Mouse (Mus musculus) heart, adult 2 months (tissue): ENCODE data around the gene Thap8.

Experiments used
- CTCF ChIP-seq: fragments of 200-600 bp; IDR thresholded peaks from 2 replicates; pipeline ENCODE4 v1.8.1; 2022; ENCODE audit warnings: antibody characterized with exemption, mild to moderate bottlenecking, moderate library complexity
- EP300 ChIP-seq: fragments of 200-500 bp; IDR thresholded peaks from 2 replicates; pipeline ENCODE4 v1.6.1; 2011; ENCODE audit warnings: low read depth, low read length, control low read depth; ENCODE audit not compliant: insufficient read depth
- POLR2A ChIP-seq: fragments of 200-500 bp; IDR thresholded peaks from 2 replicates; pipeline ENCODE4 v1.6.1; 2011; ENCODE audit warnings: mild to moderate bottlenecking, low read depth, low read length, control low read depth; ENCODE audit not compliant: insufficient read depth

DNA sequence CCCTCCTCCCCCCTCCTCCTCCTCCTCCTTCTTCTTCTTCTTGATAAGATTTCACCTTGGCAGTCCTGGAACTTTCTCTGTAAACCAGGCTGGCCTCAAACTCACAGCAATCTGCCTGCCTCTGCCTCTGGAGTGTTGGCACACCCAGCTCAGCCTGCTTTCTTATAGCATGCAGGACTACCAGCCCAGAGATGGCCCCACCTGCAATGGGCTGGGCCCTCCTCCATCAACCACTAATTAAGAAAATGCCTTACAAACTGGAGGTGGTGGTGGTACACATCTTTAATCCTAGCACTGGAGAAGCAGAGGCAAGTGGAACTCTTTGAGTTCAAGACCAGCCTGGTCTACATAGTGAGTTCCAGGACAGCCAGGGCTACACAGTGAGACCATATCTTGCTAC, 46.5 kb downstream of the Thap8 start:
- no peak for TF ChIP-seq CTCF
- TF ChIP-seq EP300, result no peak
- no peak for TF ChIP-seq POLR2A
